Mouse (Mus musculus) neural tube, embryonic 11.5 days (tissue): ENCODE measurements at regions not wholly inside any gene's neighbourhood (a gene's known extent, or its start where the extent isn't known, plus 50 kb on each side); places are given as distances from the start of the nearest gene placed in this dataset.
A peak's percentile ranks its signal among the peaks of the same experiment; 100 is the strongest.
"Not testable (repeated sequence)": the region's sequence is repeated elsewhere in the genome, so short reads cannot be mapped to it uniquely, and the experiment has no call there.

ENCODE experiments used
- ATAC-seq: fragments of 200-750 bp; cut with Nextera tagmentation; 2 replicates; pipeline ENCODE4 v1.8.0; 2017; ENCODE audit warnings: moderate number of reproducible peaks, mild to moderate bottlenecking, moderate TSS enrichment, moderate library complexity; ENCODE audit not compliant: insufficient read depth, low FRiP score, low TSS enrichment
- DNase-seq: peaks from one replicate; pipeline ENCODE4 v3.0.0-alpha.2; 2015; ENCODE audit warnings: low spot score
- H3K27ac ChIP-seq: fragments of 300-500 bp; sonication (generic); 2 replicates; pipeline ENCODE4 v1.5.1; 2014; ENCODE audit warnings: low read depth, mild to moderate bottlenecking, low read length
- H3K27me3 ChIP-seq: fragments of 300-500 bp; sonication (generic); 2 replicates; pipeline ENCODE4 v1.6.1; 2014; ENCODE audit warnings: mild to moderate bottlenecking, low read length, mixed read lengths; ENCODE audit not compliant: control insufficient read depth, insufficient read depth
- H3K36me3 ChIP-seq: fragments of 300-500 bp; sonication (generic); 2 replicates; pipeline ENCODE4 v1.6.1; 2014; ENCODE audit warnings: mild to moderate bottlenecking, low read length, moderate library complexity, mixed read lengths; ENCODE audit not compliant: control insufficient read depth, insufficient read depth
- H3K4me1 ChIP-seq: fragments of 300-500 bp; sonication (generic); 2 replicates; pipeline ENCODE4 v1.6.1; 2014; ENCODE audit warnings: low read length, mixed read lengths; ENCODE audit not compliant: control insufficient read depth, insufficient read depth
- H3K4me2 ChIP-seq: fragments of 300-500 bp; sonication (generic); 2 replicates; pipeline ENCODE4 v1.6.1; 2014; ENCODE audit warnings: low read depth, mild to moderate bottlenecking, moderate library complexity
- H3K4me3 ChIP-seq: fragments of 300-500 bp; sonication (generic); 2 replicates; pipeline ENCODE4 v1.5.1; 2014; ENCODE audit warnings: low read depth, low read length
- H3K9ac ChIP-seq: fragments of 300-500 bp; sonication (generic); 2 replicates; pipeline ENCODE4 v1.6.1; 2014; ENCODE audit warnings: mild to moderate bottlenecking, low read length
- H3K9me3 ChIP-seq: fragments of 300-500 bp; sonication (generic); 2 replicates; pipeline ENCODE4 v1.6.1; 2016; ENCODE audit warnings: low read length; ENCODE audit not compliant: control insufficient read depth
- WGBS: fragments of 180-500 bp; shearing (Covaris S2); extraction: QIAGEN DNeasy Blood & Tissue Kit; methylation state at CpG from one replicate; pipeline ENCODE4 v1.1.7; 2014; 5-methylcytosine and 5-hydroxymethylcytosine counted together

GRCm38 (mm10) chr3:49585962-49586361, 171.2 kb downstream of the Pcdh18 start:
- not testable (repeated sequence) for H3K4me1 ChIP-seq, H3K4me3 ChIP-seq, H3K36me3 ChIP-seq, DNase-seq, H3K9ac ChIP-seq, H3K27me3 ChIP-seq, ATAC-seq, H3K27ac ChIP-seq, H3K4me2 ChIP-seq, H3K9me3 ChIP-seq

- 88% methylated on average over 8 of the region's 8 CpGs for WGBS
- Histone ChIP-seq H3K9ac (no peak overlapping the region), H3K9me3 (no peaks in the 10 kb centered on the region), H3K27ac (no peak overlapping the region), H3K4me1 (no peaks in the 10 kb centered on the region), H3K36me3 (no peaks in the 10 kb centered on the region), H3K27me3 (no peaks in the 10 kb centered on the region), H3K4me3 (no peak overlapping the region), H3K4me2 (no peak overlapping the region)
- no peak for DNase-seq
- ATAC-seq, result no peak
These were observed 190.1 kb downstream of the Pcdh18 start for GRCm38 (mm10) chr3:49566769-49567729.

DNA sequence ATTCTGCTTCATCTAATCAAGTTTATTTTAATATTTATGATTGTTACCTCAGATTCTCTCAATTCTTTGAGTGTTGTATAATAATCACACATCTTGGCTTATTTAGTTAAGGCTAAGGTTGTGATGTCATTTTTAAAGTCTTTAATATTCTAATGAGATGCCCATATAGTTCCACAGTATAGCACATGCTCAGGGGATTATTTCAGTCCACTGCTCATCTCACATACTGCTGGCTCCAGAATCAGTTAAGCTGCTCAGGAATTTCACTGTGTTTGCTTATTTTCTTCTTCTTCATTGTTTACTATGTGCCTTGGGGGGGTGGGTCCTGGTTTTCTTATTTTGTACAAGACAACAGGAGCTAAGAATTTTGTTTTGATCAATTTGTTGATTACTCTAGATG, 229.5 kb downstream of the Pcdh18 start:
- DNase-seq (no peak), ATAC-seq (no peak)
- Histone ChIP-seq H3K27ac (no peak overlapping the region), H3K9me3 (no peaks in the 10 kb centered on the region), H3K27me3 (no peaks in the 10 kb centered on the region), H3K36me3 (no peaks in the 10 kb centered on the region), H3K4me2 (no peak overlapping the region), H3K9ac (no peak overlapping the region), H3K4me1 (no peaks in the 10 kb centered on the region), H3K4me3 (no peak overlapping the region)

GRCm38 (mm10) chr3:49520088-49520487, 237.0 kb downstream of the Pcdh18 start:
- H3K4me3 ChIP-seq, result no peak overlapping the region
- H3K27ac ChIP-seq, result no peak overlapping the region
- H3K27me3 ChIP-seq, result no peaks in the 10 kb centered on the region
- H3K4me1 ChIP-seq, result no peaks in the 10 kb centered on the region
- DNase-seq, result no peak
- H3K4me2 ChIP-seq, result no peak overlapping the region
- H3K9ac ChIP-seq, result no peak overlapping the region
- no peaks in the 10 kb centered on the region for H3K9me3 ChIP-seq
- no peaks in the 10 kb centered on the region for H3K36me3 ChIP-seq
- 89% methylated on average over 2 of the region's 2 CpGs for WGBS
- no peak for ATAC-seq

- 80% methylated on average over 6 of the region's 6 CpGs for WGBS
- Histone ChIP-seq H3K4me3 (no peak overlapping the region), H3K4me2 (no peak overlapping the region), H3K36me3 (no peaks in the 10 kb centered on the region), H3K27ac (no peak overlapping the region), H3K9ac (no peak overlapping the region), H3K9me3 (no peaks in the 10 kb centered on the region), H3K27me3 (no peaks in the 10 kb centered on the region), H3K4me1 (no peaks in the 10 kb centered on the region)
- no peak for ATAC-seq
- DNase-seq, result no peak
These were observed 252.5 kb downstream of the Pcdh18 start for GRCm38 (mm10) chr3:49504581-49504980.

DNA sequence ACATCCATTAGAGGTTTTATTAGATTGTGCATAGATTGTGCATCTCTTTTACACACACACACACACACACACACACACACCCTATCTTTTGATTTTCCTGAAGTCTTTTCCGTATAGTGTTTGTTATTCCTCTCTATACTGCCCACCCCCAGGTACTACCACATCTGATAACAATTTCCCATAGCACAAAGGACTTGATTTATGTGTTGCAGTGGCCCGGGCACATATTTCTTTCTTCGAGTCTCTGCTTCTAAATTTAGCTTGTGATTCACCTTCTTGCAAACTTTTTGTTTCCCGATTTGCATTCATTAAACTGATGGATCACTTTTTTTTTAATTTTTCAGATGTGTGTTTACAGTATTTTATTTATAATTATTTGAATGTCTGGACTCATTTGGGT, 254.8 kb downstream of the Pcdh18 start:
- Histone ChIP-seq H3K27ac (no peak overlapping the region), H3K27me3 (no peaks in the 10 kb centered on the region), H3K4me1 (no peaks in the 10 kb centered on the region), H3K9ac (no peak overlapping the region), H3K9me3 (no peaks in the 10 kb centered on the region), H3K4me2 (no peak overlapping the region), H3K36me3 (no peaks in the 10 kb centered on the region), H3K4me3 (no peak overlapping the region)
- DNase-seq (no peak), ATAC-seq (no peak)
- 59% methylated on average over 4 of the region's 4 CpGs for WGBS

GRCm38 (mm10) chr3:49485105-49485504, 272.0 kb downstream of the Pcdh18 start:
- Histone ChIP-seq H3K27me3 (no peaks in the 10 kb centered on the region), H3K4me2 (no peak overlapping the region), H3K4me1 (no peaks in the 10 kb centered on the region), H3K4me3 (no peak overlapping the region), H3K9me3 (no peaks in the 10 kb centered on the region), H3K27ac (no peak overlapping the region), H3K36me3 (no peaks in the 10 kb centered on the region), H3K9ac (no peak overlapping the region)
- DNase-seq, result peak; percentile 11
- no peak for ATAC-seq
- WGBS, result 68% methylated on average over 8 of the region's 8 CpGs
